Mouse (Mus musculus) granulocyte monocyte progenitor cell, adult 5-6 weeks (primary cell): ENCODE results near the gene Acot11. TPM values are rescaled to one million over a fixed set of nuclear protein-coding genes. Genes with fewer than 3 reads are reported as not detected.
A peak's percentile ranks its signal among the peaks of the same experiment; 100 is the strongest.

Experiments
- ATAC-seq: replicated peaks from 2 replicates; pipeline ENCODE4 v1.8.0; 2016; ENCODE audit warnings: mild to moderate bottlenecking, moderate TSS enrichment, inconsistent platforms; ENCODE audit not compliant: poor library complexity, severe bottlenecking
- total RNA-seq, 2 experiments: library from RNA; stranded (forward) in 1 of 2; stranded (reverse) in 1 of 2; fragments of 200-712, 200-1000 nt in 1 of 2; fragments of >200 nt in 1 of 2; fragmentation: Nextera tagmentation in 1 of 2; gene quantifications; 2 replicates each; pipeline ENCODE4 v1.2.3; 2014 to 2017

Gene Acot11
- total RNA-seq, 2 experiments from 2014 or later, result 4.9 to 5.9 TPM

DNA sequence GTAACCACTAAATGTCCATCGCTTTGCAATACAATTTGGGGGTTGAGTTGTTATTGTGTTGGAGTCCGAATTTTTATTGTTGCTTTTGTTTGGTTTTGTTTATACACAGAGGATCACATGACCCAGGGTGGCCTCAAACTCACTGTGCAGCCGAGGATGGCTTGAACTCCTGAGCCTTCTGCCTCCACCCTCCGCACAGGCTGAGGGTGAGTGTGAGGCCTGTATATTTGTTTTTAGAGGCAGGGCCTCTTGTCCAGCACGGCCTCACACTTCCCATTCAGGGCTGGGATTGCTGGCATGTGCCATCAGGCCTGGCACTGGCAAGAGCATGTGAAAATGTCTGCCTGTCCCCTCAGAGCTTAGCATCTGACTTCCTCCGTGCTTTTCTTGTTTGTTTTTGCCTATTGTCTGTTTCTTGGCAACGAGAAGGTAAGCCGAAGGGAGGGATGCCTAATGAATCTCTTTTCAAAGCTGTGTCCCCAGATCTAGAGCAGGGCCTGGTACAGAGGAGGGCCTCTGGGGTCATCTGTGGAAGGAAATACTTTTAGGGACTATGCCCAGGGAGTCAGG is 99.6 kb downstream of the Acot11 start:
- ATAC-seq, result no peak

DNA sequence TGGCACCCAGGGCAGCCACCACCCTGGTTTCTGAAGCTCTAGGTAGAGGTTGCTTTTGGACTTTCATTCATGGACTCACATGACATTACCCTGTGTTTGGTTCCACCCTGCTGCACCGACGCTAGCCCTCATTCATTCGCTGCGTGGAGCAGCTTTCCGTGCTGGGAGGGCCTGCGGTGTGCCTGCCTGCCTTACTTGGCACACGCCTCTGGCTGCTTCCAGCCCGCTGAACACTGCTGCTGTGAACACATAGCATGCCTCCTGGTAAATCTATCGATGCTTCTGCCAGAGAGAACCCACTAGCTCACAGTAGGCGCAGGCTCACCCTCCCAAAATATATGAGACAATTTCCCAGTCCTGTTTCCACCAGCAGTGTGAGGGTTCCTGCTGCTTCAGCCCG is 100.4 kb downstream of the Acot11 start:
- no peak for ATAC-seq

DNA sequence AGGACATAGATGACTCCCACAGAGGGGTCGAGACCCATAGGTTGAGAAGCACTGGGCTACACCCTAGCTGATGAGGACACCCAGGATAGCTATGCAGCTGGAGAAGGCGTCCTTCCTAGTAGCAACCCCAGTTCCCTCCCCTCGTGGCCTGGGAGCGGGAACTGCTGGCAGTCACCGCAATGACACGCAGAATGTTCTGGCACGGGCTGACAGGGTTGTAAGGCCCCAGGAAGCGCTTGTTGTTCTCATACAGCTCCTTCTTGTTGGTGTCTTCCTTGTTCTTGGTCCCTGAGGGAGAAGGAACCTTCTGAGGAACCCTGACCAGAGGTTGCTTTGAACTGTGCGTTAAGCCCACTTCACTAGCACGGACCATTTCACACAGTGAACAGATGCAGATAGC is 100.8 kb downstream of the Acot11 start:
- ATAC-seq, result no peak

DNA sequence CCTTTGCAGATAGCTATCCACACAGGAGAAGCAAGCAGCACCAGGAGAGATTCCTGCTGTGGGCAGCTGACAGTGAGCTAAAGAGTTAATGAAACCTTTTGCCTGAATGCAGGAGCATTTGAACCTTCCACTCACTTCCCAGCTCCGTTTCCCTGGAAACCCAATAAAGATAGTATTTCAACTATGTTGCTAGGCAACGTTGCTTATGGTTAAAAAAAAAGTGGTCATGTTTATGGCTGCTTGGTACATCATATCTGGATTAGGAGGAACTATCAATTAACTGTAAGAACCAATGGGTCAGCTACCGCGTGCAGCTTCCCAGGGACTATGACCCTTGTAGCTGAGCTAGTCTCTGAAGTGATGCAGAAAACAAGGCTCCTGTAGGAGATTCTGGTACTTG is 104.0 kb downstream of the Acot11 start:
- no peak for ATAC-seq

DNA sequence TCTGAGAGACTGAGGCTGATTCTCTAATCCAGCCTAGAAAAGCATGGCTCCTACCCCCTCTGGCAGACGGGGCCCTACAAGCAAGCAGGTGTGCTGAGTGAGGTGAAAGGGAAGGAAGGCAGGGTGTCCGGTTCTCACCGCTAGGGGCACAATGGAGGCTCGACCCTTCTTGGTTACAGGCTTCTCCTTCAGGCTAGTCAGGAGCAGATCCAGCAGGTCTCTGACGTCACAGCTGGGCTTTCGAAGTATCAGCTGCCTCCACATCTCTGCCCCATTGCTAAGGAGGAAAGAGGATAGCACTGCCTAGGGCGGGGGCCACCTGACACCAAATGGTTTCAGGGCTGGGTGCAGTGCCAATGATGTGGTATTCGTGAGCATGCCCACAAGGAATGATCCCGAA is 104.8 kb downstream of the Acot11 start:
- ATAC-seq, result peak; percentile 88

Other genes with a start within 250 kb of the Acot11 start
- 19.6 and 22.2 TPM in 2 replicates for gene Dhcr24, start 244.0 kb downstream of the Acot11 start, total RNA-seq (2014; fragmentation: Nextera tagmentation)
- gene Dhcr24, start 244.0 kb downstream of the Acot11 start, total RNA-seq (2017), result 8.7 and 14.4 TPM in 2 replicates
- not detected in 2 replicates for gene Lexm, start 187.8 kb downstream of the Acot11 start, total RNA-seq (2014; fragmentation: Nextera tagmentation)
- not detected in 2 replicates for gene Lexm, start 187.8 kb downstream of the Acot11 start, total RNA-seq (2017)
- gene Ttc22, start 182.6 kb downstream of the Acot11 start, total RNA-seq (2014; fragmentation: Nextera tagmentation), result not detected in 2 replicates
- gene Ttc22, start 182.6 kb downstream of the Acot11 start, total RNA-seq (2017), result not detected in 2 replicates
- 11.2 and 18.2 TPM in 2 replicates for gene Pars2, start 153.9 kb downstream of the Acot11 start, total RNA-seq (2014; fragmentation: Nextera tagmentation)
- gene Pars2, start 153.9 kb downstream of the Acot11 start, total RNA-seq (2017), result 8.2 and 13.9 TPM in 2 replicates
- 32.9 and 48.9 TPM in 2 replicates for gene Ttc4, start 126.1 kb downstream of the Acot11 start, total RNA-seq (2014; fragmentation: Nextera tagmentation)
- 31.5 and 32.6 TPM in 2 replicates for gene Ttc4, start 126.1 kb downstream of the Acot11 start, total RNA-seq (2017)
- gene Mroh7, start 74.1 kb downstream of the Acot11 start, total RNA-seq (2014; fragmentation: Nextera tagmentation), result not detected in 2 replicates
- gene Mroh7, start 74.1 kb downstream of the Acot11 start, total RNA-seq (2017), result not detected in 2 replicates
- not detected in 2 replicates for gene Fam151a, start 71.1 kb downstream of the Acot11 start, total RNA-seq (2014; fragmentation: Nextera tagmentation)
- not detected in 2 replicates for gene Fam151a, start 71.1 kb downstream of the Acot11 start, total RNA-seq (2017)
- gene Ssbp3, start 105.7 kb upstream of the Acot11 start, total RNA-seq (2014; fragmentation: Nextera tagmentation), result 43.2 and 54.1 TPM in 2 replicates
- gene Ssbp3, start 105.7 kb upstream of the Acot11 start, total RNA-seq (2017), result 12.9 and 19.2 TPM in 2 replicates